Mouse (Mus musculus) hindbrain, embryonic 13.5 days (tissue): ENCODE data around the gene Xylb. TPM values are rescaled to one million over a fixed set of nuclear protein-coding genes. Genes with fewer than 3 reads are reported as not detected.
"Not testable (repeated sequence)": the region's sequence is repeated elsewhere in the genome, so short reads cannot be mapped to it uniquely, and the experiment has no call there.

ENCODE experiments used
- ATAC-seq: fragments of 200-750 bp; cut with Nextera tagmentation; 2 replicates; pipeline ENCODE4 v1.8.0; 2017; ENCODE audit warnings: moderate TSS enrichment; ENCODE audit not compliant: low FRiP score
- H3K27ac ChIP-seq: fragments of 300-500 bp; sonication (generic); 2 replicates; pipeline ENCODE4 v1.5.1; 2015; ENCODE audit warnings: inconsistent platforms, mild to moderate bottlenecking, moderate library complexity
- H3K27me3 ChIP-seq: fragments of 300-500 bp; sonication (generic); 2 replicates; pipeline ENCODE4 v1.6.1; 2015; ENCODE audit warnings: mild to moderate bottlenecking, inconsistent platforms
- H3K36me3 ChIP-seq: fragments of 300-500 bp; sonication (generic); 2 replicates; pipeline ENCODE4 v1.6.1; 2015; ENCODE audit warnings: mild to moderate bottlenecking, inconsistent platforms
- H3K4me1 ChIP-seq: fragments of 300-500 bp; sonication (generic); replicated peaks from 2 replicates; pipeline ENCODE4 v1.6.1; 2015; ENCODE audit warnings: inconsistent platforms
- H3K4me2 ChIP-seq: fragments of 300-500 bp; sonication (generic); 2 replicates; pipeline ENCODE4 v1.6.1; 2015; ENCODE audit warnings: inconsistent platforms, mild to moderate bottlenecking, moderate library complexity
- H3K4me3 ChIP-seq: fragments of 300-500 bp; sonication (generic); 2 replicates; pipeline ENCODE4 v1.5.1; 2015; ENCODE audit warnings: mild to moderate bottlenecking, inconsistent platforms
- H3K9ac ChIP-seq: fragments of 300-500 bp; sonication (generic); 2 replicates; pipeline ENCODE4 v1.6.1; 2015; ENCODE audit warnings: mild to moderate bottlenecking, inconsistent platforms
- H3K9me3 ChIP-seq: fragments of 300-500 bp; sonication (generic); 2 replicates; pipeline ENCODE4 v1.6.1; 2016; ENCODE audit warnings: inconsistent platforms
- WGBS: fragments of 180-500 bp; shearing (Covaris S2); methylation state at CpG from one replicate; pipeline ENCODE4 v1.1.7; 2015; 5-methylcytosine and 5-hydroxymethylcytosine counted together
- polyA plus RNA-seq: library from polyadenylated mRNA; unstranded; fragments of >200 nt; fragmentation: Nextera tagmentation; extraction: Ambion mirVana; gene quantifications from 2 replicates; pipeline ENCODE4 v1.2.1, GENCODE M21; 2015

The Xylb gene
- polyA plus RNA-seq, 1 experiment from 2014 or later: 2.5 TPM

- no peaks in the 10 kb centered on the region for H3K27me3 ChIP-seq
- no peaks in the 10 kb centered on the region for H3K4me1 ChIP-seq
- no peak overlapping the region for H3K4me2 ChIP-seq
- H3K27ac ChIP-seq: no peak overlapping the region
- H3K9ac ChIP-seq: no peak overlapping the region
- H3K36me3 ChIP-seq: peaks cover 54% of the 10 kb centered on the region
- no peak overlapping the region for H3K4me3 ChIP-seq
- WGBS: 92% methylated on average over 3 of the region's 3 CpGs
- no peaks in the 10 kb centered on the region for H3K9me3 ChIP-seq
- ATAC-seq: no peak
Observed at GRCm38 (mm10) chr9:119350531-119350930, 6.7 kb upstream of the Xylb start.

- H3K9me3 ChIP-seq: no peaks in the 10 kb centered on the region
- no peak overlapping the region for H3K9ac ChIP-seq
- no peaks in the 10 kb centered on the region for H3K27me3 ChIP-seq
- 89% methylated on average over 10 of the region's 10 CpGs for WGBS
- H3K4me2 ChIP-seq: no peak overlapping the region
- H3K36me3 ChIP-seq: peaks cover 48% of the 10 kb centered on the region
- no peak for ATAC-seq
- no peaks in the 10 kb centered on the region for H3K4me1 ChIP-seq
- no peak overlapping the region for H3K27ac ChIP-seq
- H3K4me3 ChIP-seq: no peak overlapping the region
Observed at GRCm38 (mm10) chr9:119350947-119351705, 6.1 kb upstream of the Xylb start.

- ATAC-seq: peak; percentile 49; the same call in 1 of the 2 replicates
- WGBS: 24% methylated on average over 4 of the region's 4 CpGs
Observed at GRCm38 (mm10) chr9:119352060-119352459, 5.1 kb upstream of the Xylb start.

GRCm38 (mm10) chr9:119353926-119354325 is 3.3 kb upstream of the Xylb start:
- WGBS: 78% methylated on average over 6 of the region's 6 CpGs
- Histone ChIP-seq H3K9ac (no peak overlapping the region), H3K9me3 (no peaks in the 10 kb centered on the region), H3K4me2 (no peak overlapping the region), H3K4me1 (peaks cover 7% of the 10 kb centered on the region), H3K27ac (no peak overlapping the region), H3K27me3 (no peaks in the 10 kb centered on the region), H3K36me3 (peaks cover 23% of the 10 kb centered on the region), H3K4me3 (no peak overlapping the region)
- ATAC-seq: no peak

More at GRCm38 (mm10) chr9:119352060-119352459, 5.1 kb upstream of the Xylb start:
- Histone ChIP-seq H3K36me3 (peaks cover 39% of the 10 kb centered on the region), H3K27me3 (no peaks in the 10 kb centered on the region), H3K9me3 (no peaks in the 10 kb centered on the region), H3K27ac (no peak overlapping the region), H3K4me2 (no peak overlapping the region), H3K9ac (no peak overlapping the region), H3K4me3 (no peak overlapping the region), H3K4me1 (no peaks in the 10 kb centered on the region)

GRCm38 (mm10) chr9:119355943-119356342 is 1.2 kb upstream of the Xylb start:
- Histone ChIP-seq H3K4me3 (no peak overlapping the region), H3K27ac (no peak overlapping the region), H3K9ac (no peak overlapping the region), H3K9me3 (no peaks in the 10 kb centered on the region), H3K4me1 (peaks cover 7% of the 10 kb centered on the region), H3K36me3 (peaks cover 8% of the 10 kb centered on the region), H3K27me3 (no peaks in the 10 kb centered on the region), H3K4me2 (no peak overlapping the region)
- no peak for ATAC-seq
- 79% methylated on average over 6 of the region's 6 CpGs for WGBS

GRCm38 (mm10) chr9:119358058-119358429 is 863 bp downstream of the Xylb start:
- peak overlapping the region; percentile 87 for H3K4me2 ChIP-seq
- no peak overlapping the region for H3K27ac ChIP-seq
- H3K4me3 ChIP-seq: peak overlapping the region; percentile 65
- 45% methylated on average over 9 of the region's 9 CpGs for WGBS
- H3K27me3 ChIP-seq: no peaks in the 10 kb centered on the region
- ATAC-seq: no peak
- H3K9ac ChIP-seq: peak overlapping the region; percentile 81
- no peaks in the 10 kb centered on the region for H3K9me3 ChIP-seq
- H3K4me1 ChIP-seq: peaks cover 7% of the 10 kb centered on the region
- no peaks in the 10 kb centered on the region for H3K36me3 ChIP-seq

- no peak for ATAC-seq
- Histone ChIP-seq H3K4me3 (no peak overlapping the region), H3K9ac (no peak overlapping the region), H3K27ac (no peak overlapping the region), H3K36me3 (no peaks in the 10 kb centered on the region), H3K4me1 (peaks cover 7% of the 10 kb centered on the region), H3K4me2 (no peak overlapping the region), H3K9me3 (no peaks in the 10 kb centered on the region), H3K27me3 (no peaks in the 10 kb centered on the region)
- 96% methylated on average over 5 of the region's 5 CpGs for WGBS
Observed at GRCm38 (mm10) chr9:119361416-119361815, 4.2 kb downstream of the Xylb start.

- 93% methylated on average over 12 of the region's 12 CpGs for WGBS
- no peaks in the 10 kb centered on the region for H3K27me3 ChIP-seq
- no peak for ATAC-seq
- H3K4me2 ChIP-seq: no peak overlapping the region
- no peak overlapping the region for H3K4me3 ChIP-seq
- H3K9me3 ChIP-seq: no peaks in the 10 kb centered on the region
- no peaks in the 10 kb centered on the region for H3K4me1 ChIP-seq
- no peaks in the 10 kb centered on the region for H3K36me3 ChIP-seq
- no peak overlapping the region for H3K27ac ChIP-seq
- H3K9ac ChIP-seq: no peak overlapping the region
Observed at GRCm38 (mm10) chr9:119363229-119363628, 6.0 kb downstream of the Xylb start.

GRCm38 (mm10) chr9:119365284-119365683 is 8.1 kb downstream of the Xylb start, which contains the start of gene Slc22a14:
Gene Slc22a14, minus strand, starts transcription at chr9:119365553.
- Histone ChIP-seq H3K27me3 (no peaks in the 10 kb centered on the region), H3K4me2 (no peak within 1 kb of the TSS), H3K4me3 (no peak within 1 kb of the TSS), H3K4me1 (no peaks in the 10 kb centered on the region), H3K9ac (no peak within 1 kb of the TSS), H3K9me3 (no peaks in the 10 kb centered on the region), H3K27ac (no peak within 1 kb of the TSS), H3K36me3 (no peaks in the 10 kb centered on the region)
- 83% methylated on average over 7 of the region's 7 CpGs for WGBS
- ATAC-seq: no peak

- no peaks in the 10 kb centered on the region for H3K36me3 ChIP-seq
- no peak overlapping the region for H3K4me3 ChIP-seq
- H3K4me2 ChIP-seq: no peak overlapping the region
- H3K27ac ChIP-seq: no peak overlapping the region
- no peak overlapping the region for H3K9ac ChIP-seq
- WGBS: 97% methylated on average over 3 of the region's 3 CpGs
- no peaks in the 10 kb centered on the region for H3K9me3 ChIP-seq
- H3K4me1 ChIP-seq: no peaks in the 10 kb centered on the region
- H3K27me3 ChIP-seq: no peaks in the 10 kb centered on the region
- no peak for ATAC-seq
Observed at GRCm38 (mm10) chr9:119368367-119368766, 11.2 kb downstream of the Xylb start.

GRCm38 (mm10) chr9:119370770-119371169 is 13.6 kb downstream of the Xylb start:
- not testable (repeated sequence) for H3K4me1 ChIP-seq, H3K27ac ChIP-seq, H3K9ac ChIP-seq, H3K36me3 ChIP-seq, H3K9me3 ChIP-seq, H3K27me3 ChIP-seq, H3K4me2 ChIP-seq, ATAC-seq, H3K4me3 ChIP-seq
- 92% methylated on average over 4 of the region's 4 CpGs for WGBS

- WGBS: 75% methylated on average over 4 of the region's 4 CpGs
Observed at GRCm38 (mm10) chr9:119371251-119371650, 14.1 kb downstream of the Xylb start.

GRCm38 (mm10) chr9:119375008-119375407 is 17.8 kb downstream of the Xylb start:
- Histone ChIP-seq H3K9ac (no peak overlapping the region), H3K27ac (no peak overlapping the region), H3K36me3 (no peaks in the 10 kb centered on the region), H3K4me1 (no peaks in the 10 kb centered on the region), H3K4me2 (no peak overlapping the region), H3K27me3 (no peaks in the 10 kb centered on the region), H3K9me3 (no peaks in the 10 kb centered on the region), H3K4me3 (no peak overlapping the region)
- WGBS: 75% methylated on average over 3 of the region's 3 CpGs
- ATAC-seq: no peak

More at GRCm38 (mm10) chr9:119371251-119371650, 14.1 kb downstream of the Xylb start:
- no peak for ATAC-seq
- Histone ChIP-seq H3K4me3 (no peak overlapping the region), H3K27ac (no peak overlapping the region), H3K27me3 (no peaks in the 10 kb centered on the region), H3K36me3 (no peaks in the 10 kb centered on the region), H3K9ac (no peak overlapping the region), H3K9me3 (no peaks in the 10 kb centered on the region), H3K4me2 (no peak overlapping the region), H3K4me1 (no peaks in the 10 kb centered on the region)
